Mouse (Mus musculus) liver, adult 2 months (tissue): ENCODE data around the gene Dixdc1. TPM values are rescaled to one million over a fixed set of nuclear protein-coding genes. Genes with fewer than 3 reads are reported as not detected.

Experiments
- DNase-seq: peaks from one replicate; pipeline ENCODE4 v3.0.0-alpha.2; 2011; ENCODE audit warnings: low read depth, low spot score; ENCODE audit errors: extremely low read depth
- H3K27ac ChIP-seq: fragments of 200-500 bp; replicated peaks from 2 replicates; pipeline ENCODE4 v1.5.1; 2012; ENCODE audit warnings: low read depth, mild to moderate bottlenecking, control low read depth, inconsistent platforms, low read length; ENCODE audit not compliant: insufficient read depth
- H3K27me3 ChIP-seq: fragments of 200-500 bp; 2 replicates; pipeline ENCODE4 v1.6.1; 2012; ENCODE audit warnings: mild to moderate bottlenecking, moderate library complexity, low read length, inconsistent platforms; ENCODE audit not compliant: control insufficient read depth, insufficient read depth
- H3K36me3 ChIP-seq: fragments of 200-500 bp; 2 replicates; pipeline ENCODE4 v1.6.1; 2012; ENCODE audit warnings: low read length, inconsistent platforms; ENCODE audit not compliant: control insufficient read depth, insufficient read depth
- H3K4me1 ChIP-seq: fragments of 200-500 bp; 2 replicates; pipeline ENCODE4 v1.6.1; 2011; ENCODE audit warnings: low read length; ENCODE audit not compliant: control insufficient read depth, insufficient read depth
- H3K4me3 ChIP-seq: fragments of 200-500 bp; 2 replicates; pipeline ENCODE4 v1.5.1; 2011; ENCODE audit warnings: low read depth, mild to moderate bottlenecking, control low read depth, low read length, moderate library complexity; ENCODE audit not compliant: insufficient read depth
- H3K79me2 ChIP-seq: fragments of 200-500 bp; 2 replicates; pipeline ENCODE4 v1.6.1; 2012; ENCODE audit warnings: inconsistent platforms, mild to moderate bottlenecking, low read length, moderate library complexity; ENCODE audit not compliant: control insufficient read depth, insufficient read depth
- H3K9ac ChIP-seq: fragments of 200-500 bp; 2 replicates; pipeline ENCODE4 v1.6.1; 2012; ENCODE audit warnings: low read depth, mild to moderate bottlenecking, control low read depth, inconsistent platforms, low read length
- CTCF ChIP-seq: fragments of 200-500 bp; IDR thresholded peaks from 2 replicates; pipeline ENCODE4 v1.5.1; 2011; ENCODE audit warnings: low read depth, low read length, control low read depth
- POLR2A ChIP-seq: fragments of 200-500 bp; IDR thresholded peaks from 2 replicates; pipeline ENCODE4 v1.6.1; 2011; ENCODE audit warnings: low read length, control low read depth; ENCODE audit not compliant: insufficient read depth; ENCODE audit errors: extremely low read depth
- WGBS: fragments of 180-500 bp; shearing (Covaris S2); methylation state at CpG from one replicate; pipeline ENCODE4 v1.1.7; 2018; 5-methylcytosine and 5-hydroxymethylcytosine counted together
- polyA plus RNA-seq: library from polyadenylated mRNA; depleted of rRNA; stranded (reverse); fragments of >200 nt; gene quantifications from 2 replicates; pipeline ENCODE4 v1.2.3, GENCODE M21; 2012
- total RNA-seq: library from RNA; depleted of rRNA; stranded (reverse); fragments of >200 nt; gene quantifications from 2 replicates; pipeline ENCODE4 v1.2.3, GENCODE M21; 2014

The Dixdc1 gene
- total and polyA plus RNA-seq, 2 experiments: 3.7 to 22.8 TPM

DNA sequence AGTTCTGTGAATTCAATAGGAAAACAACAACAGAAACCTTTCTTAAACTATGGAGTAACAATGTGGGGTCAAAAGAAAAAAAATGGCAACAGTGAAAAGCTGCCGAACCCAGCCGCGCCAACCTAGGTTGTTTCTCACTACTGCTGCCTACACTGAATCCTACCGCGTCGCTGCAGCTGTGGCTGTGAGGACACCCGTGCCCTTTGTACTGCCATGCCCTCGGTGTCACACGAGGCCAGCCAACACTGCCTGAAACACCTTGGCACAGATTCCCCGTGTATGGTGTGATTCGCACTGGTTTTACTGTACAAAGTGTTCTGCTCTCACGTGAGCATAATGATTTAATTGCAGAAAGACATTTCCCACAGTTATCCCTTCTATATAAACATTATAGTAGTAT lies 78.9 kb downstream of the Dixdc1 start:
- Histone ChIP-seq H3K27me3 (no peaks in the 10 kb centered on the region), H3K9ac (no peak overlapping the region), H3K79me2 (peaks cover 12% of the 10 kb centered on the region; the same call in 1 of the 2 replicates), H3K4me1 (peaks cover 7% of the 10 kb centered on the region; the same call in 1 of the 2 replicates), H3K27ac (peak overlapping the region; percentile 99), H3K4me3 (0 out of 2 replicates have a peak overlapping the region, but pooled peaks have one; percentile 100), H3K36me3 (peaks cover 7% of the 10 kb centered on the region)
- peak; percentile 64; the same call in 1 of the 2 replicates for TF ChIP-seq POLR2A
- no peak for TF ChIP-seq CTCF
- peak; percentile 96 for DNase-seq
- 5% methylated on average over 12 of the region's 12 CpGs for whole genome bisulfite sequencing

DNA sequence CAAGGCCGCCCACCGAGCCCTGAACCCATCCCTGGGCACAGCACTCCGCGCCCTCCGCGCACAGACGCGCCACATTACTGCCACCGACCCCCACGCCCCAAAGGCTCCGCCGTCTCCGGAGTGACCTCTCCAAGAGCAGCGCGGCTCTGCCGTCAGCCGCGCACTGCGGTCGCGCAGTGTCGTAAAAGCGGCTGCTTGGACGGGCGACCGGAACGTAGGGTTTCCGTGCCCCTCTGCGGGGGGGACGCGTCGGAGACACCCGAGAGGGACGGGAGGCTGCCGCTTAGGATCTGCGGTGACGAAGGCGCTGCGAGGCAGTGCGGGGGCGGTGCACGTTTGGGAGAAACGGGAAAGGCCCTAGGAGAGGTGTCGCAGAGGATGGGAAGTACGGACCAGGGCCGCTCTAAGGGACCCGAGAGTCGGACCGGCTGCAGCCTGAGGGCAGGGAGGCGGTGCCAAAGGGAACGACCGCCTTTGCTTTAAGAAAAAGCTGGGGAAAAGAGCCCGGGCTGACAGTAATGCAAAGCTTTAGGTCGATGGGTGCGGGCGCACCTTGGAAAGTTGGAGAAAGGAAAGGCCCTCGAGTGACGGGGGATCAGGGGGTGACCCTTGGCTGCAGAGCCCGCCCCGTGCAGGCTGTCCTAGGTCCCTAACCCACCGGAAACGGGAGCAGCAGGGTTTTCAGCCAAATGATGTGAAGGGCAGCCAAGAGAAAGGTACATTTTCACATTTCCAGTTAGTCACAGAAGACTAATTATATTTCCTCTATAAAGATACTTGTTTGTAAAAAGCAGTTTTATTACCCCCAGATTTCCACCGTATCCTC lies 79.7 kb downstream of the Dixdc1 start, which contains the start of gene Dlat:
TSS of gene Dlat (minus strand) at position 389 of the 826 bp plus-strand sequence.
- Histone ChIP-seq H3K79me2 (peaks cover 12% of the 10 kb centered on the region; the same call in 1 of the 2 replicates), H3K4me3 (peak within 1 kb of the TSS; percentile 100), H3K27ac (peak within 1 kb of the TSS; percentile 99), H3K36me3 (peaks cover 7% of the 10 kb centered on the region; the same call in 1 of the 2 replicates), H3K4me1 (peaks cover 7% of the 10 kb centered on the region; the same call in 1 of the 2 replicates), H3K27me3 (no peaks in the 10 kb centered on the region), H3K9ac (peak within 1 kb of the TSS; percentile 99)
- peak; percentile 76 for DNase-seq
- under 1% methylated on average over 62 of the region's 63 CpGs for WGBS
- no peak for TF ChIP-seq CTCF
- peak; percentile 82; the same call in 1 of the 2 replicates for TF ChIP-seq POLR2A

GRCm38 (mm10) chr9:50658941-50659388 lies 80.4 kb downstream of the Dixdc1 start:
- peak; percentile 46 for DNase-seq
- TF ChIP-seq POLR2A (no peak), CTCF (no peak)
- H3K4me1 ChIP-seq: peaks cover 7% of the 10 kb centered on the region; the same call in 1 of the 2 replicates
- peaks cover 12% of the 10 kb centered on the region; the same call in 1 of the 2 replicates for H3K79me2 ChIP-seq
- H3K9ac ChIP-seq: peak overlapping the region; percentile 99
- H3K27me3 ChIP-seq: no peaks in the 10 kb centered on the region
- peak overlapping the region; percentile 100 for H3K4me3 ChIP-seq
- peaks cover 8% of the 10 kb centered on the region; the same call in 1 of the 2 replicates for H3K36me3 ChIP-seq
- H3K27ac ChIP-seq: peak overlapping the region; percentile 99
- under 1% methylated on average over 28 of the region's 28 CpGs for WGBS

DNA sequence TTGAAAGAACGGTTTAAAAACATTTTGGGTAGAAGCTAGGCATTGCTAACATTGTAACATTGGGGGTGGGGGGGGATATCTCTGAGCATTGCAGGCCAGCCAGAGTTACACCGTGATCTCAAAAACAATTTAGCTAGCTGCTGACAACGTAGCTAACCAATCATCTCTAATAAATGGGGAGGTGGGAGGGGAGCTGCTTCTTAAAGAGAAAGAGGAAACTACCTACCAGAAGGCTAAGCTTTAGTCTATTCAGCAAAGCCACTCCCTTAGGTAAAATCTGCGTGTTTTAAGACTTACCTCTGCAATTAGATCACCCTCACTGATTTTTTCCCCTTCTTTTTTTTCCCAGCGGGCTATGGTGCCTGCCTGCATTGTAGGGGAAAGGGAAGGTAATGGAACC lies 80.9 kb downstream of the Dixdc1 start:
- TF ChIP-seq CTCF: no peak
- no peak for TF ChIP-seq POLR2A
- Histone ChIP-seq H3K27me3 (no peaks in the 10 kb centered on the region), H3K4me3 (peak overlapping the region; percentile 100), H3K79me2 (peaks cover 12% of the 10 kb centered on the region; the same call in 1 of the 2 replicates), H3K27ac (no peak overlapping the region), H3K4me1 (peaks cover 7% of the 10 kb centered on the region; the same call in 1 of the 2 replicates), H3K36me3 (peaks cover 12% of the 10 kb centered on the region), H3K9ac (peak overlapping the region; percentile 99; the same call in 1 of the 2 replicates)
- WGBS: 16% methylated on average over 5 of the region's 5 CpGs
- peak; percentile 49 for DNase-seq

DNA sequence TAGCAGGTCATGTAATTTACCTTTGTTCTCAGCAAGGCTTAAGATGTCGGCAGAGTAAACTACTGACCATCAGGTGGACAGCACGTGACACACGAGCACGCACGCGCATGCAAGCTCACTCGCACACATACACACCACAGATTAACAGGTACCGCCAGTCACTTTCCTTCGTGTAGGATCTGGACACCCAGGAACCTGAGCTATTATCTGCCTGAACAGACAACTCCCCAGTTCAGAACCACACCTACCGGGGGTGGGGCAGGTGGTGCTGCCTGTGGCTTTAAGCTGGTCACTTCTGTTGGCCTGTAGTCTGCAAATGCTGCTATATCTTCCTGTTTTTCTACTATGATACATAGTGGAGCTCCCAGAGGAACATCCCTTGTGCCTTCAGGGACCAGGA lies 88.8 kb downstream of the Dixdc1 start:
- H3K4me1 ChIP-seq: no peaks in the 10 kb centered on the region
- no peaks in the 10 kb centered on the region for H3K27me3 ChIP-seq
- TF ChIP-seq CTCF (no peak), POLR2A (no peak)
- no peaks in the 10 kb centered on the region for H3K79me2 ChIP-seq
- H3K9ac ChIP-seq: no peak overlapping the region
- no peak overlapping the region for H3K27ac ChIP-seq
- no peak overlapping the region for H3K4me3 ChIP-seq
- peaks cover 59% of the 10 kb centered on the region for H3K36me3 ChIP-seq
- WGBS: 96% methylated on average over 10 of the region's 10 CpGs
- DNase-seq: no peak
